Comparison of ENCODE assay signal across 7 mouse cellular contexts in the genomic region with DNA sequence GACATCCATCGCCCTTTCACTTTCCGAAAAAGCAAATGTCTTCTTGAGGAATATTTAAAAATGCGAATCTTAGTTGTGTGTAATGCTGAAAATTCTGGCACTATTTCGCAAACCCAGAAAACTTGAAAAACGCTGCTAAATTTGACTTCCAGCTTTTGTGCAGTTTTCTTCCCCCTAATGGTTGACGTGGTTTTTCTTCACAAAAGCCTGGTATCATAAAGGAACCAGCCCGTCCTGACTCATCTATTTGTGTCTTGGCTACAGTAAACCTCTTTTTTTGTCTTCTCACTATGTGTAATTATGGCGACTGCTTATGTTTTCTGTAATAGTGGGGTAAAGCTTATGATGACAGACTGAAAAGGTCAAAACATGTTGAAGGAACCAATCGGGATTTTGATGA. TPM values are rescaled to one million over a fixed set of nuclear protein-coding genes. Genes with fewer than 3 reads are reported as not detected.
DNase-seq lines count a peak whose midpoint lies in the region; ATAC-seq and TF ChIP-seq lines count a peak whose summit lies in the region.

No protein-coding gene starts in this region.

- H3K27ac ChIP-seq in testis, adult 2 months (ENCODE audit: control insufficient read depth, insufficient read depth, low read depth, low read length): peak overlapping the region; percentile 43
- H3K27ac ChIP-seq in forebrain, embryonic 12.5 days: peak overlapping the region; percentile 100
- peak overlapping the region; percentile 99 for H3K27ac ChIP-seq in liver, embryonic 13.5 days
- peak overlapping the region; percentile 100 for H3K27ac ChIP-seq in stomach, postnatal 0 days (replicated peaks)

- H3K4me2 ChIP-seq in forebrain, embryonic 12.5 days: peak overlapping the region; percentile 98
- peak overlapping the region; percentile 100 for H3K4me2 ChIP-seq in liver, embryonic 13.5 days
- H3K4me2 ChIP-seq in stomach, postnatal 0 days (replicated peaks; ENCODE audit: low read depth): peak overlapping the region; percentile 50

- peak overlapping the region; percentile 83 for H3K9ac ChIP-seq in forebrain, embryonic 12.5 days
- peak overlapping the region; percentile 97 for H3K9ac ChIP-seq in liver, embryonic 13.5 days
- peak overlapping the region; percentile 99 for H3K9ac ChIP-seq in stomach, postnatal 0 days (ENCODE audit: low read length)

- WGBS in forebrain, embryonic 12.5 days: 22% methylated on average over 9 of the region's 9 CpGs
- 21% methylated on average over 9 of the region's 9 CpGs for WGBS in liver, embryonic 13.5 days (ENCODE audit: insufficient replicate concordance)
- 9% methylated on average over 9 of the region's 9 CpGs for WGBS in stomach, postnatal 0 days

- no peak for TF ChIP-seq EP300 in stomach, postnatal 0 days (optimal IDR thresholded peaks at IDR 0.05)

- no peak for DNase-seq in testis, postnatal 14 days (ENCODE audit: low spot score)
- no peak for DNase-seq in liver, embryonic 13.5 days
- no peak for DNase-seq in stomach, postnatal 0 days (ENCODE audit: low spot score)
- DNase-seq in embryo, embryonic 10 days (ENCODE audit: low spot score): no peak
- DNase-seq in urinary bladder, postnatal 25 days (ENCODE audit: low spot score): no peak

- no peak for ATAC-seq in forebrain, embryonic 12.5 days (ENCODE audit: low FRiP score)
- no peak for ATAC-seq in liver, embryonic 13.5 days (ENCODE audit: low read depth)
- no peak for ATAC-seq in stomach, postnatal 0 days (ENCODE audit: low FRiP score, low TSS enrichment)

- no peaks in the 10 kb centered on the region for H3K9me3 ChIP-seq in forebrain, embryonic 12.5 days
- H3K9me3 ChIP-seq in liver, embryonic 13.5 days (replicated peaks): no peaks in the 10 kb centered on the region
- no peaks in the 10 kb centered on the region for H3K9me3 ChIP-seq in stomach, postnatal 0 days (ENCODE audit: control insufficient read depth, low read length)

- no peak for TF ChIP-seq POLR2A in testis, adult 2 months (IDR thresholded peaks at IDR 0.05; ENCODE audit: control insufficient read depth, low read depth, low read length)

- no peaks in the 10 kb centered on the region for H3K36me3 ChIP-seq in testis, adult 2 months (ENCODE audit: control insufficient read depth, insufficient read depth, low read length)
- no peaks in the 10 kb centered on the region for H3K36me3 ChIP-seq in forebrain, embryonic 12.5 days (replicated peaks)
- no peaks in the 10 kb centered on the region for H3K36me3 ChIP-seq in liver, embryonic 13.5 days
- H3K36me3 ChIP-seq in stomach, postnatal 0 days (ENCODE audit: control insufficient read depth, insufficient read depth, low read length): no peaks in the 10 kb centered on the region

- H3K4me3 ChIP-seq in testis, adult 2 months (ENCODE audit: control insufficient read depth, low read depth, low read length): peak overlapping the region; percentile 16; the same call in 1 of the 2 replicates
- peak overlapping the region; percentile 75 for H3K4me3 ChIP-seq in forebrain, embryonic 12.5 days (replicated peaks)
- peak overlapping the region; percentile 93 for H3K4me3 ChIP-seq in liver, embryonic 13.5 days (replicated peaks)
- peak overlapping the region; percentile 55 for H3K4me3 ChIP-seq in stomach, postnatal 0 days (ENCODE audit: low read depth, low read length)

- no peak for TF ChIP-seq CTCF in testis, adult 2 months (IDR thresholded peaks at IDR 0.05; ENCODE audit: control insufficient read depth, insufficient read depth, insufficient replicate concordance, low read depth, low read length)
- no peak for TF ChIP-seq CTCF in stomach, postnatal 0 days (IDR thresholded peaks at IDR 0.05; ENCODE audit: low read depth)

- no peaks in the 10 kb centered on the region for H3K27me3 ChIP-seq in testis, adult 2 months (ENCODE audit: control insufficient read depth, insufficient read depth, low read length)
- no peaks in the 10 kb centered on the region for H3K27me3 ChIP-seq in forebrain, embryonic 12.5 days
- H3K27me3 ChIP-seq in liver, embryonic 13.5 days: no peaks in the 10 kb centered on the region
- no peaks in the 10 kb centered on the region for H3K27me3 ChIP-seq in stomach, postnatal 0 days (ENCODE audit: control insufficient read depth, insufficient read depth, low read length)

- H3K4me1 ChIP-seq in testis, adult 2 months (ENCODE audit: control insufficient read depth, insufficient read depth, low read length): peaks cover 4% of the 10 kb centered on the region
- peaks cover 21% of the 10 kb centered on the region for H3K4me1 ChIP-seq in forebrain, embryonic 12.5 days
- H3K4me1 ChIP-seq in liver, embryonic 13.5 days (replicated peaks): peaks cover 39% of the 10 kb centered on the region
- H3K4me1 ChIP-seq in stomach, postnatal 0 days (replicated peaks; ENCODE audit: control insufficient read depth, insufficient read depth): no peaks in the 10 kb centered on the region

RNA-seq across cellular contexts. Expression of a gene that starts 8.9 kb away (rescaled TPM):
- polyA plus RNA-seq in testis, adult 2 months (2012; rRNA removed): 16.9 and 20.1 TPM in 2 replicates
- 20.3 and 20.9 TPM in 2 replicates for polyA plus RNA-seq in forebrain, embryonic 12.5 days (2016; fragmentation: Nextera tagmentation; extraction: Ambion mirVana)
- 4.2 and 4.8 TPM in 2 replicates for polyA plus RNA-seq in liver, embryonic 13.5 days (2015; fragmentation: Nextera tagmentation; extraction: Ambion mirVana)
- polyA plus RNA-seq in stomach, postnatal 0 days (2015; fragmentation: Nextera tagmentation; extraction: Ambion mirVana): 2.9 and 3.2 TPM in 2 replicates

RNA-seq across cellular contexts. Expression of a gene that starts 58.6 kb away (rescaled TPM):
- 3.1 and 4.4 TPM in 2 replicates for polyA plus RNA-seq in testis, adult 2 months (2012; rRNA removed)
- 17.3 and 19.8 TPM in 2 replicates for polyA plus RNA-seq in forebrain, embryonic 12.5 days (2016; fragmentation: Nextera tagmentation; extraction: Ambion mirVana)
- polyA plus RNA-seq in liver, embryonic 13.5 days (2015; fragmentation: Nextera tagmentation; extraction: Ambion mirVana): 1.9 and 2.4 TPM in 2 replicates
- polyA plus RNA-seq in stomach, postnatal 0 days (2015; fragmentation: Nextera tagmentation; extraction: Ambion mirVana): 45.1 and 49.2 TPM in 2 replicates

Comparison
In these comparisons a context has a peak if more than half of its experiments do, and no peak if none do; other contexts are left out.
1. H3K27ac ChIP-seq: peak in every context shown above with its lines; median percentile 100 in forebrain, embryonic 12.5 days; 100 in stomach, postnatal 0 days; 99 in liver, embryonic 13.5 days; 43 in testis, adult 2 months.
2. H3K4me3 ChIP-seq: peak in every context shown above with its lines; median percentile 93 in liver, embryonic 13.5 days; 75 in forebrain, embryonic 12.5 days; 55 in stomach, postnatal 0 days; 16 in testis, adult 2 months.
3. H3K4me2 ChIP-seq: peak in every context shown above with its lines; median percentile 100 in liver, embryonic 13.5 days; 98 in forebrain, embryonic 12.5 days; 50 in stomach, postnatal 0 days.